Mouse (Mus musculus) regulatory T cell (primary cell): ENCODE results near the gene Chd5.

Experiments used
- in situ Hi-C: fragments of 300-600 bp; cut with MboI, MseI; formaldehyde crosslinking; loops from one replicate; pipeline ENCODE4 v1.15.1; 2025; ENCODE audit warnings: high pct_unique_total_duplicates

Chd5 gene

GRCm38 (mm10) chr4:152338419-152339292, at the start of gene Chd5:
Gene Chd5, plus strand, starts transcription at chr4:152338651.
- in situ Hi-C loops, result no loop called here

- in situ Hi-C loops, result no loop called here
These were observed 48.1 kb upstream of the Chd5 start for GRCm38 (mm10) chr4:152290385-152290784.

- in situ Hi-C loops, result no loop called here
These were observed 47.5 kb upstream of the Chd5 start for GRCm38 (mm10) chr4:152290991-152291390.

GRCm38 (mm10) chr4:152291562-152291961, 46.9 kb upstream of the Chd5 start, which contains the start of gene Hes3:
Gene Hes3, minus strand, starts transcription at chr4:152291662.
- in situ Hi-C loops, result no loop called here

- in situ Hi-C loops, result no loop called here
These were observed 46.2 kb upstream of the Chd5 start for GRCm38 (mm10) chr4:152292102-152292765.

GRCm38 (mm10) chr4:152294188-152294929, 44.1 kb upstream of the Chd5 start:
- in situ Hi-C loops, result no loop called here

- in situ Hi-C loops, result no loop called here
These were observed 42.5 kb upstream of the Chd5 start for GRCm38 (mm10) chr4:152295916-152296315.

GRCm38 (mm10) chr4:152296371-152296770, 42.1 kb upstream of the Chd5 start:
- in situ Hi-C loops, result no loop called here

GRCm38 (mm10) chr4:152296874-152297861, 41.3 kb upstream of the Chd5 start, which contains the start of gene Icmt:
Gene Icmt, plus strand, starts transcription at chr4:152297227.
- in situ Hi-C loops, result no loop called here

- in situ Hi-C loops, result no loop called here
These were observed 39.6 kb upstream of the Chd5 start for GRCm38 (mm10) chr4:152298836-152299235.

- in situ Hi-C loops, result loop anchor here (25.0 kb wide), 1 partner anchor 1662 kb away; the partner anchor contains the start of gene A430005L14Rik
These were observed 38.1 kb upstream of the Chd5 start for GRCm38 (mm10) chr4:152300375-152300774.

GRCm38 (mm10) chr4:152302012-152302411, 36.4 kb upstream of the Chd5 start:
- in situ Hi-C loops, result loop anchor here (25.0 kb wide), 1 partner anchor 1660 kb away; the partner anchor contains the start of gene A430005L14Rik

GRCm38 (mm10) chr4:152303172-152303571, 35.3 kb upstream of the Chd5 start:
- in situ Hi-C loops, result loop anchor here (25.0 kb wide), 1 partner anchor 1659 kb away; the partner anchor contains the start of gene A430005L14Rik

- in situ Hi-C loops, result loop anchor here (25.0 kb wide), 1 partner anchor 1658 kb away; the partner anchor contains the start of gene A430005L14Rik
These were observed 33.8 kb upstream of the Chd5 start for GRCm38 (mm10) chr4:152304685-152305084.

- in situ Hi-C loops, result loop anchor here (25.0 kb wide), 1 partner anchor 1656 kb away; the partner anchor contains the start of gene A430005L14Rik
These were observed 32.5 kb upstream of the Chd5 start for GRCm38 (mm10) chr4:152305991-152306390.

GRCm38 (mm10) chr4:152307542-152307941, 30.9 kb upstream of the Chd5 start:
- in situ Hi-C loops, result loop anchor here (25.0 kb wide), 1 partner anchor 1655 kb away; the partner anchor contains the start of gene A430005L14Rik

GRCm38 (mm10) chr4:152312186-152312585, 26.3 kb upstream of the Chd5 start:
- in situ Hi-C loops, result loop anchor here (25.0 kb wide), 1 partner anchor 1650 kb away; the partner anchor contains the start of gene A430005L14Rik

GRCm38 (mm10) chr4:152313211-152313632, 25.2 kb upstream of the Chd5 start:
- in situ Hi-C loops, result loop anchor here (25.0 kb wide), 1 partner anchor 1649 kb away; the partner anchor contains the start of gene A430005L14Rik

GRCm38 (mm10) chr4:152313934-152314333, 24.5 kb upstream of the Chd5 start:
- in situ Hi-C loops, result loop anchor here (25.0 kb wide), 1 partner anchor 1648 kb away; the partner anchor contains the start of gene A430005L14Rik
